Mouse (Mus musculus) A20 (cell line): ENCODE results near the gene Gldc.

ENCODE experiments used
- DNase-seq: peaks from one replicate; pipeline ENCODE4 v3.0.0-alpha.2; 2011; ENCODE audit warnings: low read depth, low spot score

Gene Gldc

DNA sequence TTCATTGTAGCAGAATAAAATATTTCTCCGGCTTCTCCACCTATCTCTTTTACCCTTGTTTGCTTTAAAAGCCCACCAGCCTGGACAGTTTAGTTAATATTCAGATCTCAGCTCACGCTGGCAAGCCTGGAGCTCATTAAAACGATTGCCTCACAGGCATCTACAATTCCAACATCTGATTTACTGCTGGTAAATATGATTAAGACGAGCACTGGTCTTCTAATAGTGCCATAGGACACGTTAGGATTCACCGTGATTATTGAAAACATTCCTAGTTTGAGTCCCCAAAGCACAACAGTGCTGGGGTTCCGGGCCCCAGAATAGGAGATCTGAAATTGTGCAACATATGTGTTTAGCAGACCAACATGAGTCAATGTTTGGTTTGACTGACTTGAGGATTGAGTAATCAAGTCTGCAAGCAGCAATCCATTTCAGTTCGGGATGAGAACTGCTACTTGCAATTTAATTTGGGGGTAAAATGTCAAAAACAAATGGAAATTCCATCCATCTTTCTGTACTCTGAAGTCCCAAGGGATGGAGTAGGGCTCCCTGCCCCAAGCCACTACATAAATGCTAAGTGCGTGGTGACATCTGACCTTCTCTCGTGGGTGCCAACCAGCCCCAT, 67.9 kb downstream of the Gldc start:
- no peak for DNase-seq

DNA sequence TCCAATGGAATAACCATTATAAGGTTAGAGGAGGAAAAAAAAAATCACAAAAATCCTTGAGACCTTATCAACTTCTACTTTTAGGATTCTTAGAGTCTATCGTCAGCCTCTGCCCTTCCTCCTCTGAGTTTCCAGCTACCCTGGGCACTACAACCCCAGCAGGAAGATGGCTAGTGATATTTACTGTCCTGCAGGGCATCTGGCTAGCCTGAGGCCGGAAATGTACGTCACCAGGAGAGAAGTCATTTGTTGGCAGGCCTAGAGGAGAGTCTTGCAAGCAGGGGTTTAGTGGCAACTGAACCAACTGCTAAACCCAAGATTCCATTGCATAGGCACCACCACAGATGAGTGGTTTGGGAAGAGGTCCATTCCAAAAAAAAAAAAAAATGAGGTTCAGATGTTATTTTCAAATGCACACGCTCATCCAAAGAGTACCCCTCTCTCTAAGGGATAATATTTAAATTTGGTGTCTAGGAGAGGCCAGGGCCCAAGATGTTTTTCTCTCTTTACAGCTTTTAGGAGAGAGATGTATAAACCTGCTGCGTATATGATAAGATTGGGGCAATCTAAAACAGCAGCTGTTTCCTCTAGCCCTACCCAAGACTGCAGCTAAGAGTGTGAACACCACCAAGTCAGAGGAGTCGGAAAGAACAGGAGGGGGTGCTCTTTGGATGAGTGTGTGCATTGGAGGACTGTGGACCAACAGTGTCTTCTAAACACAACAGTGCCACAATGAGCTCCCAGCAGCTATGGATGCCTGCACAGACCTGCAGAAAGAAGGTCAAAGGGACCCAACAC, 70.0 kb downstream of the Gldc start:
- no peak for DNase-seq

DNA sequence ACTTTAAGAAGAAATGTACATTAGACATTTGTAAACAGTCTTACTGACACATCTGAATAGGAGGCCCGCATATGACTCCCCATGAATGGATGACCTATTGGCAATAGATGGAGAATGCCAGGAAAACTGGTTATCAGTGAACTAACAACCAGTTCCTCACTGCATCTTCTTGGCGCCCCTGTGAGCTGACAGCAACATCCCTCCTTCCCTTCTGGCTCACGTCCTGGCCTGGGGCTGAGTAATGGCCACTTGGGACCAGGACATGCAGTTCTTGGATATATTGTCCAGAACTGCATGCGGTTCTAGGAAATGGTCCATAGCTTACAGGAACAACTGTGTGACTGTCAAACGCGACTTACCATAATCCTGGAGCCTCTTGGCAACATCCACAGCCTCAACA, 72.6 kb downstream of the Gldc start:
- DNase-seq = no peak

DNA sequence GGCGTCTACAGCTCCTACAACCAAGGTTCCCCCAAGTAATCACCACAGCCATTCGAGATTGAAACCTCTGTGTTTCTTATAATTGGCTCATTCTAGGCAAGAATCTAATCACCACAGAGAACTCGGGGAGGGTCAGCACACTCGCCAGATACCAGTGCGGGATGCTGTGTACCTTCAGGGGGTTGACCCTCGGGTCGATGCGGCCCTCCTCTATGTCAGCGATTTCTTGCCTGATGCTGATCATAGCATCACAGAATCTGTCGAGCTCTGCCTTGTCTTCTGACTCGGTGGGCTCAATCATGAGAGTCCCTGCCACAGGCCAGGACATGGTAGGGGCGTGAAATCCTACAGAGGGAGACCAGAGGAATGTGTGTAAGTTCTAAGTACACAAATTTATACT, 74.7 kb downstream of the Gldc start:
- no peak for DNase-seq

DNA sequence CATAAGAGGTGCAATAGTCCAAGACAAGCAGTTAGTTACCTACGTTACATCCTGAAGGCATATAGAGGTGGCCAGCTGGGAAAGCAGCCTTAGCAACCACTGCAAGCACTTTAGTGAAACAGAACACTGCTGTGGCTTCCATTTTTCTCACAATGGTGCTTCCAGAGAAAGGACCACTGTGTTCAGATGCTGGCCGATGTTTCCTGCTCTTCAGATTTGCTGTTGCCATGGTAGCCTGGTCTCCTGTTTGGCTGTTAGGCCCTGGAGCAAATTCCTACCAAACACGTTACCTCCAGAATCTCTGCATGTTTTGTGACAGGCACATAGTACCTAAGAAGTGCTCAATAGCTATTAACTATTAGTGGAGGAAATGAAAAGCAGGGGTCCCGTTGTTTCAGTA, 78.2 kb downstream of the Gldc start:
- no peak for DNase-seq

DNA sequence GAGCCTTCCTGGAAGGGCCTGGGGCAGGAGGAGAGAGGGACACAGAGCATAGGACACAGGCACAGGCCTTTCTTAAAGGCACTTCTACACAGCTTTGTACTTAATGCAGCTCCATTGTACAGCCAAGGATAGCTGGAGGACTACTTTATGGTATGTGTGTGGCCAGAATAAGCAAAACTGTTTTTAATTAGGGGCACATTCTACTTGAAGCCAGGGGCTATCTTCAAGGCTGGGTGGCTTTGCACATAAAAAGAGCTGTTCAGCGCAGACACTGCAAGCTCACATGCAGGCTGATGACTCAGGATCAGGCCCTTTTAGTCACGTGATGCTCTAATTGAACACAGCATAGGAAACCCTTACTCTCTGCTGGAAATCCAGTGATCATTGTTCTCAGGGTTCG, 79.0 kb downstream of the Gldc start:
- no peak for DNase-seq

DNA sequence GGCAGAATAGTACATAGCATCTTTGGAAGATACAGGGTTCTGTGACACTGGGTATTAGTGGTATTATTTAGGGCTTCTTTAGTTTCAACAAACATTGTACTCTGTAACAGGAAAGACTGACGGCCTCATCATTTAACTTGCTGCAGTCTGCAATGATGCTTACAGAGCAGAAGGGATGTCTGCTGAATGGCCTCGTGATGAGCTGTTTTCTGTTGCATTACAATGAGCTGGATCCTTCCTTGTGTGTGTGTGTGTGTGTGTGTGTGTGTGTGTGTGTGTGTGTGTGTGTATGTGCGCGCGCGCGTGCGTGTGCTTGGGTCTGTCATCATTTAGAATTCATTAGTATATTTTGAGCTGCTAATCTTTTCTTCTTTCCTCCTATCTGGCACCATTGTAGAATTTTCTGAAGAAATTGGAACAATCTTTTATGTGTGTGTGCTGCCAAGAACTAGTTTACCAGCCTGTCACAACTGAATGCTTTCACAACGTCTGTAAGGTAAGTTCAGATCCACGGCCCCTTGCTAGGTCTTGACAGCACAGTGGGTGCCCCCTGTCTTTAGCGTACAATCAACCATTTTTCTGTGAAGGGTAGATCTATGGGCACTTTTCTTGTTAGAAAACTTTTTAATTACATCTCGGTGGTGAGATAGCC, 83.5 kb downstream of the Gldc start:
- no peak for DNase-seq

DNA sequence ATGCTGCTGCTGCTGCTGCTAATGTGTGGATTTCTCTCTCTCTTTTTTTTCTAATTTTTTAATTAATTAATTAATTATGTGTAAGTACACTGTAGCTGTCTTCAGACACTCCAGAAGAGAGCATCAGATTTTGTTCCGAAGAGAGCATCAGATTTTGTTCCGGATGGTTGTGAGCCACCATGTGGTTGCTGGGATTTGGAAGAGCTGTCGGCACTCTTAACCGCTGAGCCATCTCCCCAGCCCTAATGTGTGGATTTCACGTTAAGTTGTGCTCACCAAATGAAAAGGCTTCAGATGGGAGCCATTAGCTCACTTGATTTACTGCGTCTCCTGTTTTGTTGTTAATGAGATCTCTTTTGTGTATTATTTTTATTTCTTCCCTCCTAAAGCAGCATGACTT, 85.1 kb downstream of the Gldc start:
- DNase-seq = no peak

DNA sequence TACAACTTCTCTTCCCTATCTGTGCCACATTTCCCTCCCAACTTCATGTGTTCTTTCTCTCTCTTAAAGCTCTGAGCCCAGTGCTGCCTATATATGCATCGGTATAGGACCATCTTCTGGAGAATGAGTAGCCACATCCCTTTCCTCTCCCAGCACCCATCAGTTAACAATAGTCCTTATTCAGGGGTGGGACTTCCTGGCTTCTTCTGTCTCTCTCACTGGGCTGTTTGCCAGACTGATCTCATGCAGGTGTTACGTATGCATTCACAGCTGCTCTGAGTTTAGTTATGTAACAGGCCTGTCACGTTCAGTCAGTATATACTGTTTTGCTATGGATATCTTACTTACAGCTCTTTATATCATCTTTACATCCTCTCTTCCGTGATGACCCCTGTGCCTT, 109.4 kb downstream of the Gldc start:
- DNase-seq = peak; percentile 16

DNA sequence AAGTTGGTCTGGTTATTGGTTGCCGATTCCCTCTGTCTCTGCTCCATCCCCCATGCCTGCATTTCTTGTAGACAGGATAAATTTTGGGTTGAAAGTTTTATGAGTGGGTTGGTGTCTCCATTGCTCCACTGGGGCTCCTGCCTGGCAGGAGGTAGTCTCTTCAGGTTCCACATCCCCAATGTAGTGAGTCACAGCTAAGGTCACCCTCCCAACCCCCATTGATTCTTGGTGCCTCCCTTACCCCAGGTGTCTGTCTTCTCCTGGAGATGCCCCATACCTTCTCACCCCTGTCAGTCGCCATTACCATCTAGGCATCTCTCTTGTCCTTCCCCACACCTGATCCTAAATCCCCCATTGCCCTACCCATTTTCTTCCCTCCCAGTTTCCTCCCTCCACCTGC, 121.0 kb downstream of the Gldc start:
- DNase-seq = no peak

DNA sequence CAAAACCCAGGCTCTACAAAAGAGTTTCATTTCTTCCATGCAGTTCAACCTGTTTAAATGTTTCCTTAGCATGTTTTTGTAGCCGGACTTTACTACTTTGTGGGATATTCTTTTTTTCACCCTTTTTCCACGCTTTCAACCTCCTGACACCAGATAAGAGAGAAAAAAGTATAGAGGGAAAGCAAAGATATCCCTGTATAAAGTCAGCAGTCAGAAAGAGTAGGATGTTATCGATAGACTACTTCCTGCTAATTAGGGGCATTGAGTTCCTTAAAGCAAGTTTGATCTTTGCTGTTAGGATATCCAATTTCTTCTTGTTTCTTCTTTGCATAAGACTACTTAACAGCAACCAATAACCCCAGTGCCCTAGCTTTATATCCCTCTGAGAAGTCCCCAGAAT, 123.8 kb downstream of the Gldc start:
- no peak for DNase-seq

DNA sequence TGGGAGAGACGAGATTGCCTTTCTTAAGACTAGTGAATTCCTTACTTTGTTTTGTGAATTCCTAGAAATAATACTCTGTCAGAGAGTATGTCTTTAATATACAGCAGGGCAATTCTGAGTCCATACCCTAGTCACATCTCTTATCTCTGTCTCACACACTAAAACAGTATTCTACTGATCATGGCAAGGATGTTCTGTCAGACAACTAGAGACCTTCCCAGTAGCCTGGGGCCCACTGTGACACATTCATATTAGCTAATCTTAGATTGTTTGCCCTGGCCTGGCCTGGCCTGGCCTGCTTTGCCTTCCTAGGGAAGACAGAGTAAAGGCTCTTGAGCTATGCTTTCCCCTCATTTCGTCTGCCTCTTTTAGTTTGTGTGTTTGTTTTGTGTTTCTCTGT, 124.6 kb downstream of the Gldc start:
- no peak for DNase-seq
